Mouse (Mus musculus): Measurements from ENCODE around the gene Cmip.

The Cmip gene

DNA sequence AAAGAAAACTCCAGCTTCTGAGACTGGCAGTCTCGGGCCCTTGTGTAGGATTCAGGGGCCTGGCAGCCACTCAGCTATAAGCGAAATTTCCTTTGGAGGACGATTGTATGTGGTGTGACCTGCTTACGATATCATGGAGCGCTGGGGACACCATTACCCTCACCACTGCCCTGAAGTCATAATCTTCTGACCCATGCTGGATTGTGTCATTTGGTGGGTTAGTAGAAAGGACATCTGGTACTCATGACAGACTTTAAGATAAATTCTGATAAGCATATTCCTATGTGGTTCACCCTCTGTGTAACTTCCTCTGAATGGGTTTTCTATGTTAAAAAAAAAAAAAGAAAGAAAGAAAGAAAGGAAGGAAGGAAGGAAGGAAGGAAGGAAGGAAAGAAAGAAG lies 69.9 kb downstream of the Cmip start:
- no peak for DNase-seq (ENCODE audit: low spot score in 2 of 2)

- peak; percentile 52 to 79 for DNase-seq (ENCODE audit: low spot score in 2 of 2)
Measured at GRCm38 (mm10) chr8:117327385-117327837, 70.5 kb downstream of the Cmip start.

- DNase-seq (ENCODE audit: low spot score in 2 of 2), result no peak
Measured at GRCm38 (mm10) chr8:117328758-117329157, 71.9 kb downstream of the Cmip start.

DNA sequence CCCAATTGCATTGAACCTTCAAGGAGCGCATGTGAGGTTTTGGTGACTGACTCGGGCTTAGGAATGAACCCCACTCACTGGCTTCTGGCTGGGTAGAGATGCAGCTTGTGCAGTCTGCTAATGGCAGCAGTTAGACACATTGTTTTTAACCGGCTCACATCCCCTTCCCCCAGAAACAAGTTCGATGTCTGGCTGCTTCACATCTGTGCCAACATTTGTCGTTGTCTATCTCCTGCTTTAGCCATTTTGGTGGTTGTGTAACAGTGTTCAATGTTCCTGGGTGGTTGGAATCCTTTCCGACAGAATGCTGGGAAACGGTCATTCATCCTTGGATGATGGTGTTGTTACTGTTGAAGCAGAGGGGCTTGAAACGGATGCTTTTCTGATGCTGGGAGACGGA lies 72.3 kb downstream of the Cmip start:
- DNase-seq (ENCODE audit: low spot score in 2 of 2), result no peak

DNA sequence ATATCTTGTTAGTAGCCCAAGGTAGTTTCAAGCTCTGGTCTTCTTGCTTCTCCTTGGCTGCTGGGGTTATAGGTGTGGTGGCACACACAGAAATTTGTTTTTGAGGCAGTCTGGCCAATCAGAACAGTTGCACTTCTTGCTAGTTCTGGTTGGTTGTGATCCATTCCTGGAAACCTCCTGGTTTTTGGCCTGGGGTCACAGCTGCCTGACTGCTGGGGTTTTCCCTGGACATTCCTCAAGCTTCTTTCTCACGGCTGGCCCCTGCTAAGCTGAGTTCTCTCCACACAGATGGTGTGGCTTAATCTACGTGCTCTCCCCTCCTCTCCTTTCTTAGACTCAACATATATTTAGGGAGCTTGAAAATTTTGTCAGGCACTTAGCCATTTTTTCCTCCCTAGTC lies 73.0 kb downstream of the Cmip start:
- DNase-seq (ENCODE audit: low spot score in 2 of 2), result no peak

GRCm38 (mm10) chr8:117332229-117333010 lies 75.6 kb downstream of the Cmip start:
- DNase-seq (ENCODE audit: low spot score in 2 of 2), result no peak

- DNase-seq (ENCODE audit: low spot score in 2 of 2), result no peak
Measured at GRCm38 (mm10) chr8:117333619-117334018, 76.8 kb downstream of the Cmip start.

GRCm38 (mm10) chr8:117334058-117334747 lies 77.3 kb downstream of the Cmip start:
- DNase-seq (ENCODE audit: low spot score in 2 of 2), result no peak

- DNase-seq (ENCODE audit: low spot score in 2 of 2), result peak in 1 of 2 experiments; percentile 61
Measured at GRCm38 (mm10) chr8:117334748-117335393, 78.0 kb downstream of the Cmip start.

- DNase-seq (ENCODE audit: low spot score in 2 of 2), result peak; percentile 55 to 62
Measured at GRCm38 (mm10) chr8:117335423-117335822, 78.6 kb downstream of the Cmip start.

DNA sequence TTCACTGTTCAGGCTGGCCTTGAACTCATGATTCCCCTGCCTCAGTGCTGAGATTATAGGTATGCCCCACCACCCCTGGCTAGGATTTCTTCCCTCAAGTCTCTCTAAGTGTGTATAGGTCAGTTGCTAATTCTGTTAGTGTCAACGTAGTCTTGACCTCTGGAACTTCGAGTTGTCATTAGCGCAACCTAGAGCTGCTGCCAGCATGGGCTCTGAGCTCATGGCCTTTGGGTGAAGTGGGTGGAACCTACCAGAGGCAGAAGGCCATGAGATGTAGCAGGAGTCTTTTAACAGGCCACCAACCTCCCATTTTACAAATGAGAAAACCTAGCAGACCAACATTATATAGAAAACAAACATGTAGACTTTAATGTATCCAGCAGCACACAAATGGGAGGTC lies 80.3 kb downstream of the Cmip start:
- DNase-seq (ENCODE audit: low spot score in 2 of 2), result no peak

- DNase-seq (ENCODE audit: low spot score in 2 of 2), result no peak
Measured at GRCm38 (mm10) chr8:117338678-117339077, 81.8 kb downstream of the Cmip start.

DNA sequence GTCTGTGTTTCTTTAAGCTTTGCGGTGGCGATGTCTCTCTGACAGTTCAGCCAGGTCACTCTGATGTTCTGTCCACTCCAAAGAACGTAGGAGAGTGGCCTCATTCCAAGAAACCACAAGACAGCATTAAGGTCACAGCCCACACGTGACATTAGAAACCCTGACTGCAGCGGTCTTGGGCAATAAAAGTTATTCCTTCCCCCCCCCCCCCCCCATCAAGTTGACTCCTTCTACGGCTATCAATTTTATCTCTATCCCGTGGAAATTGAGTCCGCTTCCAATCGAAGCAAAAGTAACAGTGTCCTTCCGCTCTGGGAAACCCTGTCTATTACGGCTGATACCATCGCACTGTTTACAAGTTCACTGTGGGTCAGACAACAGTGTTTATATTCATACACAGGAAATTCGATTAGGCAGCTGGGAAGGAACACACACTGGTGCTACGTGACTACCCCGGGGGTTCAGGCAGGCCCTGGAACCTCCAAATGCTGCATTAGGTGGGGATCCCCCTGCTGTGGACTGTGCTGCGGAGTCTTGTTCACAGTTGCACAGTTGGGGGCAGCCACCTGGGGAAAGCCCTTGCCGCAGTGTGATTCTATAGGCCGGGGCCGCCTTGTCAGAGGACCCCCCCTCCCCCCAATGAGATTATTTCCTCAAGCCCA lies 82.6 kb downstream of the Cmip start:
- no peak for DNase-seq (ENCODE audit: low spot score in 2 of 2)

DNA sequence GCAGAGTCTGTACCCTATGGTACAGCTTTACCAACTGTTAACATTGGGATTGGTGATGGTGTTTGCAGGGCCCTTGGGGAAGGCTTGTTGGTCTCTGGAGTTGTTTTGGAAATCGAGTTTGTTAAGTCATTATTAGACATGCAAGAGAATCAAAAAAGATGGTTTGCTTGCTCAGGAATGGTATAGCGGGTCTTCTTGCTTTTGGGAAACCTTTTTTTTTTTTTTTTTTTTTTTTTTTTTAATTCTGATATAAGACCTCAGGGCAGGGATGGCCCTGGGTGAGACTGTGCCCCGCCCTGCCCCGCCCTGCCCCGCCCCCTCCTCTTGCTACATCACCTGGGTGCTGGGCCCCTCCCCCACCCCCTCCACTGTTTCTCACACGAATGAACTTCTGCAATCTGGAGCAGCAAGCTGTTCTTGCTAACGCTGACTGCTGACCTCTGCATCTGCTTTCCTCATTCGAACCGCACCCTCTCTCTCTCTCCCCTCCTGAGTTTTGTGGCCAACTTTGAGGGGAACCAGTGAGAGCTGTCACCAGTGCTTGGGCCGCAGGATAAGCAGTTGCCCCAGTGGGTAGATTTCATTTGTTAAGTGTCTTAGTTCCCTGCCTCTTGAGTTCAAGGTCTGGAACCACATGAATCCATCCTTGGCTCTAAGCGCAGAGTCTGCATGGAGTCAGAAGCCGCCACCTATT lies 83.2 kb downstream of the Cmip start:
- peak in 1 of 2 experiments; percentile 39 for DNase-seq (ENCODE audit: low spot score in 2 of 2)

GRCm38 (mm10) chr8:117340800-117341199 lies 83.9 kb downstream of the Cmip start:
- DNase-seq (ENCODE audit: low spot score in 2 of 2), result no peak

- DNase-seq (ENCODE audit: low spot score in 2 of 2), result no peak
Measured at GRCm38 (mm10) chr8:117342735-117343385, 86.0 kb downstream of the Cmip start.

- no peak for DNase-seq (ENCODE audit: low spot score in 2 of 2)
Measured at GRCm38 (mm10) chr8:117343484-117343883, 86.6 kb downstream of the Cmip start.

DNA sequence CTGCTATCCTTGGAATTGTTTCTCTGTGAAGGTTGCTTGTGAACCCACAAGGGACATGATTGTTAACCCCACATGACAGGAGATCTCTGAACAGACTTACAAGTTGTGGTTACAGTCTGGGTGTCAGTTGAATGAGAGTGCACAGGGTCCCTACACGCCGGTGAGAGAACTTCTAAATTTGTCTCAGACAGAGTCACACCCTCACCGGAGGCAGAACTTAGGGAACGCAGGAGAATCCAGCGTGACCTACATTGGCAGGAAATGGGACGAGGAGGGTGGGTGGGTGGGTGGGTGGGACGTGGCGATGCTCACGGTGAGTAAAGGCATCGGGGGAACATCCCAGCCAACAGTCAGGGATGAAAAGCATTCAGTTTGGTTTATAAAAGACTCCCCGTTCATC lies 88.0 kb downstream of the Cmip start:
- no peak for DNase-seq (ENCODE audit: low spot score in 2 of 2)

DNA sequence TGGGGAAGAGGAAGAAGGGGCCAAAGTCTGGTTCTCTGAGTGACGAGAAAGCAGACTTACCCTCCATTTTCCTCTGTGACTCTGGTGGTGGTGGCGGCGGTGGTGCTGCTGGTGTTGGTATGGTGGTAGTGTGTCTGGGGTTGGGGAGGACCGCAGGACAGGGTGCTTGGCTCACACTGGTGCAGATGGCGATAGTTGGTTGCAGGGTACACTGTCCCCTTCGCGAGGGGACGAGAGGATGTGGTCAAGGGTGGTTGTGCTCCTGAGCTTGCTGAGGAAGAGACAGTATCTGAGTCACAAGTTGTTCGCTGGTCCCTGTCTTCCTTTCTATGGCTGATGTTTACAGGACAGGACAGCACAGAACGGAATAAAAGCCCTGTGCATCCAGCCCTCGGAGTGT lies 88.5 kb downstream of the Cmip start:
- DNase-seq (ENCODE audit: low spot score in 2 of 2), result no peak

- no peak for DNase-seq (ENCODE audit: low spot score in 2 of 2)
Measured at GRCm38 (mm10) chr8:117347556-117347955, 90.7 kb downstream of the Cmip start.

All from urinary bladder, adult 18-20 months (tissue).